Mouse (Mus musculus): ENCODE measurements around the gene Znhit2.

The Znhit2 gene

DNA sequence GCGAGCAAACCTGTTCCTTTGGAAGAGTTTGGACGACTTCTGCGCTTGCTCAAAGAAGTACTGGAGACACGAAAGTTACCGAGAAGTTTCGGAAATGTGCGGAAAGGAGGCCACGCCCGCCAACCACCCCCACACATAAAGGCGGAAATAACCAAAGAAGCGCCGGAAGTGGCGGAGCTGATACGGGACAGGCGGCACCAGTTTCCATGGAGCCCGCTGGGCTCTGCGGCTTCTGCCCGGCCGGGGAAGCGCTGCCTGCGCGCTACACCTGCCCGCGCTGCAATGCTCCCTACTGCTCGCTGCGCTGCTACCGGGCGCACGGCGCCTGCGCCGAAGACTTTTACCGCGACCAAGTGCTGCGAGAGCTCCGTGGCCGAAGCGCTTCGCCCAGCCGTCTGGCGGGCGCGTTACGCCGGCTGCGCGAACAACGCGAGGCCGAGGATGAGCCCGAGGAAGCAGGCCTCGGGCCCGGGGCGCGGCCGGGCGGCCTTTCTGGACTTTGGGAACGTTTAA, at the start of gene Znhit2:
Znhit2 (plus strand) TSS at position 172 of the 513 bp plus-strand sequence.
- peak; percentile 96 for DNase-seq

GRCm38 (mm10) chr19:6013691-6014090, 47.3 kb upstream of the Znhit2 start:
- no peak for DNase-seq

DNA sequence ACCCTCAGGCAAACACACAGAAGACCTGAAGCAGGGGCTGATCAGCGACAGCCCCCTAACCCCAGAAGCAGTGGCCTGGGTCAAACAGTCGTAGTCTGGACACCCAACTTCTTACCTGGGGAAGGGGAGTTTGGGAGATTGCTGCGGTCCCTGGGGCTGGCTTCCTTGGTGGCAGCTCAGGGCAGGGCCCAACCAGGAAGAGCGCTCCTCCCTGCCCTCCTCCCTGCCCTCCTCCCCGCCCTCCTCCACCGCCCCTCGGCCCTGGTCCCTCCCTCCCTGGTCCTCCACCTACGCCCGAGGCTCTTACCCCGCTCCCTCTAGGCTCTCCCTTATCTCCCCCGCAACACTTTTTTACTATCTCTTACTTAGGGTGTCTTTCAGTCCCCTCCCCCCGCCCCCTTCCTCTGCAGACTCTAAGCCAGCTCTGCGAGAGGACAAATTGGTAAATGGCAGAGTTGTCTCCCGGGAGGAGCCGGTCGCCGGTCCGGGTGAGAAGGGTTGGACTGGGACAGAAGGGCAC, 45.9 kb upstream of the Znhit2 start:
- DNase-seq, result peak; percentile 60

DNA sequence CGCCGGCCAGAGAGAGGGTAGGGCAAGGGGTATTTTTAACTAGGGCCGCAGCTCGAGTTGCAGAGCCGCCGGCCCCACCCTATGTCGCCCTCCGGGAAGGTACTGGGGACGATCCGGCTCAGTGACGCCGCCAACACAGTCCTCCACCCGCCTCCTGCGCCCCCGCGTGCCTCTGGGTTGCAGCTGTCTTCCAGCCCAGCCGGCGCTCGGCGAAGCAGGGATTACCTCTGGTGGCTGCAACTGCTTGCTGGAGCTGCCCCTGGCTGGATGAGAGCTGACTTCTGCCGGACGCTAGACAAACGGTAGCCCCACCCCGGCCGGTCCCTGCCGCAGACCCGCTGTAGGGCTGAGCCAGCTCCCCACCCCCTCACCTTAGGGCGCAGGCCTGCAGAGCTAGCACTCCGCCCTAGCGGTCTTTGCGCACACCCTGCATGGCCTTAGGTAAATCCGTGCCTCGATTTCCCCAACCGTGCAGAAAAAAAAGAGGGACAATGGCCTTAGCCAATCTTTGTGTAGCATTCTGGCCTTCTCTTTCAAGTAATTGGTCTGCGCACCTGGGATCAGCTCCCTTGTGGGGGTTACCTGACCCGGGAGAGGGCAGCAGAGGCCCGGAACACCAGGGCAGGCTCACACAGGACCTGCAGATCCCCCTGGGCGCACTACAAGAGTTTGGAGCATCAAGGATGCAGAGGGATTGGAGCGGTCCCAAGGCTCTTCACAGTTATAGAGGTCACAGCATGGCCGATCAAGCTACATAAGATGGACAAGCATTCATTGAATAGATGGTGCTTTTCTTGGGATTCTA, 45.3 kb upstream of the Znhit2 start, which contains the start of gene Capn1:
Capn1 (minus strand) TSS at position 387 of the 805 bp plus-strand sequence.
- peak; percentile 84 for DNase-seq

GRCm38 (mm10) chr19:6016532-6016931, 44.5 kb upstream of the Znhit2 start:
- DNase-seq, result peak; percentile 38

DNA sequence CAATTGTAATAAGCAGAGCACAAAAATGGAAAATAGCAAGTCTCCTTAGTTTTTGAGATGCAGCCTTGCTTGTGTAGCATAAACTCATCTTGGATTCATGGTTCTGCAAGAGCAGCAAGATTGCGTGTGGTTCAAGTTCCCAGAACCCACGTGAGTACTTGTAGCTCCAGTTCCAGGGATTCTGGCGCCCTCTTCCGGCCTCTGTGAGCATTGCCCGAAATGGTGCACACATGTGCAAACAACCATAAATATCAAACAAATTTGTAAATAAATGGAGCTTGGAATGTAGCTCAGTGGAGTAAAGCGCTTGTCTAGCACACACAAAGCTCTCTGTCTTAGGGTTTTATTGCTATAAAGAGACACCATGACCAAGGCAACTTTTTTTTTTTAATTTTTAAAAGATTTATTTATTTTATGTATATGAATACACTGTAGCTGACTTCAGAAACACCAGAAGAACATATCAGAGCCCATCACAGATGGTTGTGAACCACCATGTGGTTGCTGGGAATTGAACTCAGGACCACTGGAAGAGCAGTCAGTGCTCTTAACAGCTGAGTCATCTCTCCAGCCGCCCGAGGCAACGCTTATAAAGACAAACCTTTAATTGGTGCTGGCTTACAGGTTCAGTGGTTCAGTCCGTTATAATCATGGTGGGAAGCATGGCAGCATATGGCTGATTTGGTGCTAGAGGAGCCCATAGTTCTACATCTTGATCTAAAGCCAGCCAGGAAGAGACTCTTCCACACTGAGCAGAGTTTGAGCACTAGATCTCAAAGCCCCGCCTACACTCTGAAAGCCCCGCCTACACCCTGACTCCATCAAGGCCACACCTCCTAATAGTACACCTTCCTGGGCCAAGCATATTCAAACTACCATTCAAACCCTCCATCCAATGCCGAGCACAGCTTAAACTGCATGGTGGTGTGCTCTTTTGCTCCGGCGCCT, 42.6 kb upstream of the Znhit2 start:
- DNase-seq, result peak; percentile 87

GRCm38 (mm10) chr19:6020276-6020675, 40.7 kb upstream of the Znhit2 start:
- DNase-seq, result no peak

GRCm38 (mm10) chr19:6023059-6023458, 37.9 kb upstream of the Znhit2 start:
- DNase-seq, result no peak

DNA sequence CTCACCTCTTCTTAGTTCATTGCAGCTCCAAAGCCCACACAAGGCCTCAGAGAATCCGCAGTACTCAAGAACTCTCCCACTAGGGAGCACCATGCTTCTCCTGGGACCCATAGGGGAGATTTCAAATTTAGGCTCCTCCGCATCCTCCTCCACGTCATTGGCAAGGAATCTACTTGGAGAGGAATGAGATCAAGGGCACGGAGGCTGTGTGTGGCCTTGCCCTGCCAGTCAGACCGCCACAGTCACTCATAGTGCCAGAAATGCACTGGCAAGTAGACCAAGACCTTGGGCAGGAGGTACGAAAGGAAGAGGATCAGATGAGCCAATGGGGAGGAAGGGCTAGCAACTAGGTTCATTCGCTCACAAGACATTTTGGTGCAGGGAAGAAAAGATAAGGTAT, 37.1 kb upstream of the Znhit2 start:
- DNase-seq, result no peak

- no peak for DNase-seq
Measured at GRCm38 (mm10) chr19:6028991-6029390, 32.0 kb upstream of the Znhit2 start.

- no peak for DNase-seq
Measured at GRCm38 (mm10) chr19:6029426-6029825, 31.6 kb upstream of the Znhit2 start.

- DNase-seq, result no peak
Measured at GRCm38 (mm10) chr19:6030520-6031280, 30.3 kb upstream of the Znhit2 start.

DNA sequence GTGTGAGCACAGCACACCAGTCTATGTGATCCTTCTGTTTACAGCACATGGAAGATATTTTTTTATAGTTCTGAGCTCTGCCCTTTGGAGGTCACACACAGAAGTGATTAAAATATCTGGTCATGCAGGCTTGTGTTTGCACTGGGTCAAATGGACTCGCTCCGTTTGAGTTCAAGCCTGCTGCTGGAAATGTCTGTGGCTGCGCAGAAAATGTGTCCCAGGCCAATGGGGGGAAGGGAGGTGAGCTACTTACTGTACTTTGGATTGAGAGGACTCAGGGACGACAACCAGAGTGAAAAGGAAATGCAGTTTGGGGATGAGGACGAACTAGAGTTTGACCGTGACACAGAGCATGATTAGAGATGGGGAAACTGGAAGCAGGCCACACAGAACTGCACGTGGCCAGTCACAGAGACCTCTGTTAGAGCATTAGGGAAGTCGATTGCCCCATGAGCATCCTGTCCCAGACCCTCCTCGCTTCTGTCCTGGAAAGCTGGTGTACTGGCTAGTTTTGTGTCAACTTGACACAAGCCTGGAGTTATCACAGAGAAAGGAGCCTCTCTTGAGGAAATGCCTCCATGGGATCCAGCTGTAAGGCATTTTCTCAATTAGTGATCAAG, 24.9 kb upstream of the Znhit2 start:
- no peak for DNase-seq

DNA sequence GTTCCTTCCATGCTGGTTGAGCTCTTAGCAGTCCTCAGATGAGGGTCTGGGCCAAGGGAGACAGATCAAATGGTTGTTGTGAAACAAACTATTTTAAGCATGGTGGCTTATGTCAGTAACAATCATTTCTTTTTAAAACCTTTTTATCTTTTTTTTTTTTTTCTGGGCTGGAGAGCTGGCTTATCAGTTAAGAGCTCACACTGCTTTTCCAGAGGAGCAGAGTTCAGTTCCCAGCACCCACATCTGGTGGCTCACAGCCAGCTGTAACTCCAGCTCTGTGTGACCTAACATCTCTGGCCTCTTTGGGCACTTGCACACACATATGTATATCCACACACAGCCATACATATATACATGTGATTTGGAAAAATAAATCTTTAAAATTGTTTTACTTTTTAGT, 23.3 kb upstream of the Znhit2 start:
- no peak for DNase-seq

DNA sequence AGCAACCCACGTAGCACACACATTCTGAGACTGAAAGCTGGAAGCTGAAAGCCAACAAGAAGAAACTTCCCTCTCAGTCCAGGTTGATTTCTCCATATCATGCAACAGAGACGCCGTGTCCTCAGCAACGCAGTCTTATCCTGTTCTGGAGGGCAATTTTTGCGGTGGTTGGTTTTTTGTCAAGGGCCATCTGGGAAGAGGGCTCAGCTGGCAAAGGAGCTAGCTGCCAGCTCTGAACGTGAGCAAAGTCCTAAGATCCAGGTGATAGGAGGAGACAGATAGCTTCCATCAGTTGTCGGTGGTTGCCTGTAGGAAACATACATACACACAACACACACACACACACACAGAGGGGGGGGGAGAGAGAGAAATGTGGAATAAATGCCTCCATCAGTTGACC, 22.7 kb upstream of the Znhit2 start:
- DNase-seq, result no peak

DNA sequence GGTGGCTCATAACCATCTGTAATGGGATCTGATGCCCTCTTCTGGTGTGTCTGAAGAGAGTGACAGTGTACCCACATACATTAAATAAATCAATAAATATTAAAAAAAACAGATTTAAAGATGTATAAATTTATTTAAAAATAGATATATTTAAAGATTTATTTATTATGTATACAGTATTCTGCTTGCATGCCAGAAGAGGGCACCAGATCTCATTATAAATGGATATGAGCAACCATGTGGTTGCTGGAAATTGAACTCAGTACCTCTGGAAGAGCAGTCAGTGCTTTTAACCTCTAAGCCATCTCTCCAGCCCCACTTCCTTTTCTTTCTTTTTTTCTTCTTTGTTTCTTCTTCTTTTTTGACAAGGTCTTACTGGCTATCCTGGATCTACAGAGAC, 21.0 kb upstream of the Znhit2 start:
- no peak for DNase-seq

- DNase-seq, result no peak
Measured at GRCm38 (mm10) chr19:6042293-6042692, 18.7 kb upstream of the Znhit2 start.

DNA sequence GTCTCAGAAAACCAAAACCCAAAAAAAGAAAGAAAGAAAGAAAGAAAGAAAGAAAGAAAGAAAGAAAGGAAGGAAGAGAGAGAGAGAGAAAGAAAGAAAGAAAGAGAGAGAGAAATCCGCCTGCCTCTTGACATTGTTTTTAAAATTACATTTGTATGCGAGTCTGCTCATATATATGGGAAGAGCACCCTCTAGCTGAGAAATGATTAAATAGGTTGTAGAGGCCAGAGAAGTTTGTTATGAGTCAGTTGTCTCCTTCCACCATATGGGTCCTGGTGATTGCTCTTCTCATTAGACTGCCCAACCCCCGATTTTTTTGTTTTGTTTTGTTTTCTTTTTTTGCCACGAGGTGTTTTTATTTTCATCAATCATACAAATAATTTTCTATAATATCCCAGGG, 16.9 kb upstream of the Znhit2 start:
- DNase-seq, result peak; percentile 39

DNA sequence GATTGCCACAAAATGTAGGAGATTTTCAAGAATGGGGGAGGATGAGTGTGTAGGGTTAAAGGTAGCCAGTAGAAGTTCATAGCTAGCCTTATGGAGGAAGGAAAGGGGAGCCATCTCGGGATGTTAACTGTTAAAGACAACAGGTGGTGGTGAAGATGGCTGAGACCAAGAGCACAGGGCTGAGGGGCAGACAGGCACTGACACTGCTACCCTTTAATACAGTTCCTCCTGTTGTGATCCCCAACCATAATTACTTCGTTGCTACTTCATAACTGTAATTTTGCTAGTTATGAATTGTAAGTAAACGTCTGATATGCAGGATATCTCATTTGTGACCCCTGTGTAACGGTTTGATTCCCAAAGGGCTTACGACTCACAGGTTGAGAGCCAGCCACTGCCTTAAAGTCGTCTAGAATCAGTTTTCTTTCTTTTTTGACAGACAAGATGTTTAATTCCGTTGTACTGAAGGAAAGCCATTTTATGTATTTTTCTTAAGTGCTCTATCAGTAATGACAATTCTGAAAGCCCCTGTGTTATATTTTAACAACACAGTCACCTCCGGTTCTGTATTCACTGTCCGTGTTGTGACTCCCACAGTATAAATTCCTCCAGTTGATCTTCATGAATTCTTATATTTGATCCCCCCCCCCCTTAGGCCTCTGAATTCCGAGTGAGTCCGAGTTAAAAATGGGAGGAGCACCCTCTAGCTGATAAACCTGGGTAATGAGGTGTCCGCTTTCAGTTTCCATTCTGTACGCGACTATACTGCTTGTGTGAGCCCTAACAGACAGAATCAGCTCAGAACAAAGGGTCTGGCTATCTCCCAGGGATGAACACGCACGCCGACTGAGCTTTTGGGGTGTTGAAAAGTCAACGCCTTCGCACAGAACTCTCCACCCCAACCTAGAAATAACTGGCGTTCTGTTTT, 15.4 kb upstream of the Znhit2 start:
- DNase-seq, result no peak

GRCm38 (mm10) chr19:6046294-6047153, 14.5 kb upstream of the Znhit2 start, which contains the start of gene Syvn1:
Syvn1 (plus strand) TSS chr19:6046576.
- DNase-seq, result peak; percentile 95

All from embryo, embryonic 11 days (tissue).